Mouse (Mus musculus) megakaryocyte, embryonic 14.5 days (primary cell): ENCODE results near the gene Nell1. TPM values are rescaled to one million over a fixed set of nuclear protein-coding genes. Genes with fewer than 3 reads are reported as not detected.

Experiments
- H3K27me3 ChIP-seq: replicated peaks from 2 replicates; pipeline ENCODE3; 2012; ENCODE audit warnings: inconsistent platforms
- H3K36me3 ChIP-seq: replicated peaks from 2 replicates; pipeline ENCODE3; 2012; ENCODE audit warnings: low read length, inconsistent platforms, mixed read lengths
- H3K4me1 ChIP-seq: 2 replicates; pipeline ENCODE4 v1.6.1; 2012; ENCODE audit warnings: inconsistent platforms
- H3K4me3 ChIP-seq: replicated peaks from 2 replicates; pipeline ENCODE3; 2012; ENCODE audit warnings: moderate library complexity, mild to moderate bottlenecking, inconsistent platforms
- H3K9me3 ChIP-seq: 2 replicates; pipeline ENCODE4 v1.6.1; 2012; ENCODE audit warnings: inconsistent platforms
- FLI1 ChIP-seq: IDR thresholded peaks from 2 replicates; pipeline ENCODE4 v1.6.1; 2012; ENCODE audit warnings: low read length, inconsistent platforms, mixed read lengths
- GATA1 ChIP-seq: IDR thresholded peaks from 3 replicates; pipeline ENCODE4 v1.6.1; 2012; ENCODE audit warnings: mixed read lengths, low read length, inconsistent platforms, borderline replicate concordance
- polyA plus RNA-seq: library from polyadenylated mRNA; stranded (reverse); fragments of >175 nt; gene quantifications from 2 replicates; pipeline ENCODE4 v1.2.3, GENCODE M21; 2012; ENCODE audit warnings: low replicate concordance; ENCODE audit not compliant: insufficient read depth

Nell1 gene
- polyA plus RNA-seq, 1 experiment = not detected

GRCm38 (mm10) chr7:49957142-49957541 lies 17.5 kb upstream of the Nell1 start:
- no peaks in the 10 kb centered on the region for H3K36me3 ChIP-seq
- H3K4me3 ChIP-seq = no peak overlapping the region
- H3K27me3 ChIP-seq = no peaks in the 10 kb centered on the region
- TF ChIP-seq FLI1 (no peak), GATA1 (no peak)
- H3K9me3 ChIP-seq = no peaks in the 10 kb centered on the region
- no peaks in the 10 kb centered on the region for H3K4me1 ChIP-seq

- H3K4me1 ChIP-seq = no peaks in the 10 kb centered on the region
- H3K36me3 ChIP-seq = no peaks in the 10 kb centered on the region
- no peaks in the 10 kb centered on the region for H3K27me3 ChIP-seq
- no peaks in the 10 kb centered on the region for H3K9me3 ChIP-seq
- no peak for TF ChIP-seq GATA1
- no peak for TF ChIP-seq FLI1
- H3K4me3 ChIP-seq = no peak overlapping the region
Measured at GRCm38 (mm10) chr7:49963764-49964163, 10.9 kb upstream of the Nell1 start.

GRCm38 (mm10) chr7:49969516-49969915 lies 5.1 kb upstream of the Nell1 start:
- no peaks in the 10 kb centered on the region for H3K9me3 ChIP-seq
- peaks cover 15% of the 10 kb centered on the region for H3K27me3 ChIP-seq
- no peaks in the 10 kb centered on the region for H3K4me1 ChIP-seq
- no peaks in the 10 kb centered on the region for H3K36me3 ChIP-seq
- no peak for TF ChIP-seq GATA1
- no peak for TF ChIP-seq FLI1
- no peak overlapping the region for H3K4me3 ChIP-seq

DNA sequence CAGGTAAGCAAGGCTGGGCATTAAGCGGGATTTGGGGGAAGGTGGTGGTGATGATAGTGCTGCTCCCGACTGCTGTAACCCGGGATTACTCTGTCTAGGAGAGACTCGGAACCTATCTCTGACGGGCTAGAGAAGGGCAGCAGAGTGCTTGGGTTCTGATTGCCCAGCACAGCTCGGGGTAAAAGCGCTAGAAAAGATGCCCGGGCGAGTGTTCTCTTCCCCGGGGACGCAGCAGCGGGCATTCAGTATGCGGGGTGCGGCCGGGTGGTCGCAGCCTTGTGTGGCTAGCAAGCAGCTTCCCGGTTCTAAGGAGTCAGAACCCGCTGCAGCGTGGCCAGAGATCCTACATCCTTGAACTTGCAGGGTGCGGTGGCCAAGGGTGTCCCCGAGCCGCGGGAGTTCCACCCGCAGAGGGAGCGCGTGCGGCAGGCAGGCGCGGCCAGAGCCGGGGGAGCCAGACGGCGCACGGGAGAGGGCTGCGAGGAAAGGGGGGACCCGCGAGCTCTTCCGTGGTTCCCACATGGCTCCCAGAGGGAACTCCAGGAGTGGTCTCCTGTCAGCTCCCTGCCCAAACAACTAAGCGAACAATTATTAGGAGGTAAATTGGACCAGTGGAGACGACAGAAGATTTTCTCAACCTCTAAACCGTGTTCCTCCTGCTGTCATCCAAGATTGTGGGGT lies 917 bp downstream of the Nell1 start:
- TF ChIP-seq FLI1 (no peak), GATA1 (no peak)
- Histone ChIP-seq H3K9me3 (no peaks in the 10 kb centered on the region; the same call in 1 of the 2 replicates), H3K36me3 (no peaks in the 10 kb centered on the region), H3K27me3 (peaks cover 44% of the 10 kb centered on the region), H3K4me1 (no peaks in the 10 kb centered on the region), H3K4me3 (no peak overlapping the region)

DNA sequence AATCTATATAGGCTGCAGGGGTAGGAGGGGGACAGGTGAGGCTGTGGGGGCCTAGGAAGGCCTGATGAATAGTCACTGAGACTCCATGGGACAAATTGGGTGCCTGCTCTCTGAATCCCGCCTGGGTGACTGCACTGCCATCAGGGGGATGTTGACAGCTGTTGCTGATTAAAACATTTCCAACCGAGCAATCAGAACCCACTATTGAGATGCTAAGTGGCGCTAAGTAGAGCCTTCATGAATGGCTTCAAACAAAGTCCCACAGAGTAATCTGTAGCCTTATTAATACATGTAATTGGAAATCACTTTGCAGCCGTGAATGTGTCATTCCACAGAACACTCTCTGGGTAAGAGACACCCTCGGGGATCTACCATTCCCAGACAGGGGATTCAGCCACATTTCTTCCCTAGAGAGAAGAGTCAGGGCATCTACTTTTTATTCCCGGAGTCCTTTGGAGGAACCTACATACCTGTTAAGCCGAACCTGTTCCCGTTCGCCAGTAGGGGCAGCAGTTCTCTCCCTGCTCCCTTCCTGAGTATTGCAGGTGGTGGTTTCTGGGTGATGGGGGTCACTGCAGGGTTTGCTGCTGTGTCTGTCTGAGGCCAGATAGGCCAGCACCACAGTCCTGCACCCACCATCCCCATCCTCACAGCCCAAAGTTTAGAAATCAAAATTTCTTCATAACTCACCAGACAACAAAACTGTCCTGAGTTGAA lies 7.0 kb downstream of the Nell1 start:
- H3K36me3 ChIP-seq = no peaks in the 10 kb centered on the region
- no peak overlapping the region for H3K4me3 ChIP-seq
- H3K9me3 ChIP-seq = no peaks in the 10 kb centered on the region

GRCm38 (mm10) chr7:49984698-49985097 lies 10.0 kb downstream of the Nell1 start:
- Histone ChIP-seq H3K9me3 (no peaks in the 10 kb centered on the region), H3K36me3 (no peaks in the 10 kb centered on the region), H3K27me3 (peaks cover 2% of the 10 kb centered on the region), H3K4me1 (no peaks in the 10 kb centered on the region), H3K4me3 (no peak overlapping the region)
- no peak for TF ChIP-seq GATA1
- TF ChIP-seq FLI1 = no peak

More for the DNA sequence above, 7.0 kb downstream of the Nell1 start:
- Histone ChIP-seq H3K4me1 (no peaks in the 10 kb centered on the region), H3K27me3 (peaks cover 9% of the 10 kb centered on the region)
- TF ChIP-seq FLI1 = no peak
- TF ChIP-seq GATA1 = no peak

DNA sequence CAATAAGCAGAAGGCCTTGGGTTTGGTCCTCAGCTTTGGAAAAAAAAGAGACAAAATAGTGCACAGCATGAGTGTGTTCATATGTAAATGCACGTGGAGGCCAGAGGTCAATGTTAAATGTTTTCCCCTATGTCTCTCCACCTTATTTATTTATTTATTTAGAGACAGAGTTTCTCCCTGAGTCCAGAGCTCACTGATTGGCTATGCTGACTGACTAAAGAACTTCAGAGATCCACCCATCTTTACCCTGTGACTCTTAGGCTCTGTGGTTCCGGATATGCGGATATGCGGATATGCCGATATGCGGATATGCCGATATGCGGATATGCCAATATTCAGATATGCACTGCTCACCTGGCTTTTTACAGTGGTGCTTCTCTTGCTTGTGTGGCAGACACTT lies 11.3 kb downstream of the Nell1 start:
- H3K4me1 ChIP-seq = no peaks in the 10 kb centered on the region
- no peaks in the 10 kb centered on the region for H3K9me3 ChIP-seq
- H3K27me3 ChIP-seq = no peaks in the 10 kb centered on the region

GRCm38 (mm10) chr7:49999321-49999720 lies 24.7 kb downstream of the Nell1 start:
- Histone ChIP-seq H3K27me3 (no peaks in the 10 kb centered on the region), H3K4me3 (no peak overlapping the region), H3K9me3 (no peaks in the 10 kb centered on the region; the same call in 1 of the 2 replicates), H3K4me1 (no peaks in the 10 kb centered on the region), H3K36me3 (no peaks in the 10 kb centered on the region)
- TF ChIP-seq GATA1 = no peak
- TF ChIP-seq FLI1 = no peak

More for the DNA sequence above, 11.3 kb downstream of the Nell1 start:
- TF ChIP-seq GATA1 = no peak
- no peak for TF ChIP-seq FLI1
- no peak overlapping the region for H3K4me3 ChIP-seq
- no peaks in the 10 kb centered on the region for H3K36me3 ChIP-seq

DNA sequence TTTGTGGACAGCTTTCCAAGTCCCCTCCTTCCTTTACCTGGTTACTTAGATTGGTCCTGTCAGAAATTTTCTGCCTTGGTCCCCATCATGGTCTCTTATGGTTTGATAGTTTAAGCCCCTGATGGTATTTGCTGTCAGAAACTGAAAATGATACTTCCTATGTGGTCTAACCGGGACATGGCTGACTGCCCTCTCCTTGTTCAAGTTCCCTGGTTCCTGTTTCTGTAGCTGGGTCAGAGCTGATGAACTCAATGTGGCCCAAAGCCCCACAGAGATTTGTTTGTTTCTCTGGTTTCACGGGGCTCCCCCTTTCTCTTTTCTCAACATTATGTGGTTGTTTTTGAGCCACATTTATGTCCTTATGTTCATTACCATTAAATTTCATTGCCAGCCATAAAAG lies 30.6 kb downstream of the Nell1 start:
- H3K36me3 ChIP-seq = no peaks in the 10 kb centered on the region
- no peaks in the 10 kb centered on the region for H3K27me3 ChIP-seq
- H3K9me3 ChIP-seq = no peaks in the 10 kb centered on the region
- H3K4me3 ChIP-seq = no peak overlapping the region
- no peaks in the 10 kb centered on the region for H3K4me1 ChIP-seq
- TF ChIP-seq GATA1 = no peak
- TF ChIP-seq FLI1 = no peak

DNA sequence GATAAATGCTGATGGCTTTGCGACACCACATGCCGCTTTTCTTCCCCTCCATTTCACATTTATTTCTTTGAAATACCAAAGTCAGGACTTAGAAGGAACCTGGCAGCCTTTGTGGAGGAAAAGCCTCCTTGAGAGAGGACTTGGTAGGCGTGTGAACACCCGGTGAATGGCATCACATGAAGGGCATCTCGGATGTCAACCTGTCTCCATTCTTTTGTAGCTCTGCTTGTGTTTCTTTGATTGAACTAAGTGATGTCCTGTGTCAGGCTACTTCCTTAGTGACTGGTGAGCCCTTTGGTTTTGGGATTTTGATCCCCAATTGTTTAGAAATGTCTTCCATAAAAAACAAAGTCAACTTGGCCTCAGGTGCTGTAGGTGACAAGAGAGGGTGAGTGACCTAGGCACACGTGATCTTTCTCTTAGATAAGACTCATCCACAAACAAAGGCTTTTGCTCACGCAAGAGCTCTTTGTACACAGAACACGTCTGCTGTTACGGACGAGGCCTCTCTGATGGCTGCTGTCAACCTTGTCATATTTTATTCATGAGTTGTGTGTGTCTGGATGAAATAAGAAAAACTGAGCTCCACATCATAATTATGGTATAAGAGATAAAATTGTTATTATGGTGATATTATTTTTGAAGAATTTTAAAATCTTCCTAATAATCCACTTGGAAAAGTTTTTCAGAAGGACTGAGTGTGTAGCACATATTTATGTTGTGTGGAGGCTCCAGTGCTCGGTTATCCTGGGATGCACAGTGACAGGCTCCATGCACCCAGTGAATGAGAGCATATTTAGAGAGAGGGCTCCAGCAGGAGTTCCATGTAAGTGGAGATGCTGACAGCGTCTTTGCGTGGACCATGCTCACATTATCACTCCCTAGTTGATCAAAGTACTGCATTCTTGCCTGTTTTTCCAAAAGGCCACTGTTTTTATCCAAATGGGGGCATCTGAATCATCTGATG lies 60.8 kb downstream of the Nell1 start:
- no peak for TF ChIP-seq FLI1
- TF ChIP-seq GATA1 = no peak
- H3K36me3 ChIP-seq = no peaks in the 10 kb centered on the region
- peaks cover 11% of the 10 kb centered on the region for H3K9me3 ChIP-seq
- no peak overlapping the region for H3K4me3 ChIP-seq
- H3K4me1 ChIP-seq = no peaks in the 10 kb centered on the region
- H3K27me3 ChIP-seq = no peaks in the 10 kb centered on the region
